Mouse (Mus musculus): ENCODE measurements around the gene Vwa5b2.

DNA sequence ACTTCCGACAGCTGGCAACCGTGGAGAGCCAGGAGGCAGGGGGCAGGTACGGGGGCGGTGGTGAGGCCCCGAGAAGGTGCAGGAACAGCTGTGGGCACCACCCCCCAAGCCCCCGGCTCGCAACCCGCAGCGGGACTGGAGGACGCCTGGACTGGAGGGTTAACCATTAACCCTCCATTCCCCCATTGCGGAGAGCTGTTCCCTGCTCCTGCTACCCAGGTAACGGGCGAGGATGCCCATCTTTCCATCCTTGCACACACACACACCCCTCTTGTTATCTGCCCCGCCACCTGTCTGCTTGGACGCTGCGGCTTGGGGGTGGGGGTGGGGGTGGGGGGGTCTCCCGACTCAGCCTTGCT lies 1.4 kb downstream of the Vwa5b2 start:
- no peak for TF ChIP-seq CTCF (IDR thresholded peaks at IDR 0.05; ENCODE audit: low read depth, low read length)
- TF ChIP-seq EP300 (IDR thresholded peaks at IDR 0.05; ENCODE audit: insufficient read depth, low read depth, low read length): no peak
